Mouse (Mus musculus) CH12.LX (cell line): ENCODE data around the gene Iqschfp. TPM values are rescaled to one million over a fixed set of nuclear protein-coding genes. Genes with fewer than 3 reads are reported as not detected.

Source experiments
- DNase-seq: peaks from one replicate; pipeline ENCODE4 v3.0.0-alpha.2; 2013; ENCODE audit errors: extremely low read depth
- H3K27ac ChIP-seq: 2 replicates; pipeline ENCODE4 v1.5.1; 2012; ENCODE audit warnings: low read depth, mild to moderate bottlenecking, control low read depth, moderate library complexity; ENCODE audit not compliant: insufficient read depth
- H3K27me3 ChIP-seq: replicated peaks from 2 replicates; pipeline ENCODE3; 2012; ENCODE audit warnings: inconsistent platforms
- H3K36me3 ChIP-seq, 2 experiments: replicated peaks in 1 of 2; 2 replicates each; pipeline versions ENCODE3 to v1.6.1; 2012; ENCODE audit warnings: inconsistent platforms in 1 of 2, low read length in 1 of 2, mild to moderate bottlenecking in 1 of 2, mixed read lengths in 1 of 2, moderate library complexity in 1 of 2; ENCODE audit not compliant: control insufficient read depth in 1 of 2, insufficient read depth in 1 of 2
- H3K4me1 ChIP-seq, 2 experiments: 2 replicates each; pipeline ENCODE4 v1.6.1; 2012; ENCODE audit warnings: inconsistent platforms in 1 of 2, moderate library complexity in 1 of 2; ENCODE audit not compliant: insufficient read depth in 2 of 2, control insufficient read depth in 1 of 2
- H3K4me2 ChIP-seq: 2 replicates; pipeline ENCODE4 v1.6.1; 2012; ENCODE audit warnings: low read depth, mild to moderate bottlenecking, control low read depth; ENCODE audit not compliant: poor library complexity, insufficient read depth, severe bottlenecking
- H3K4me3 ChIP-seq, 3 experiments: fragments of 150-350 bp in 1 of 3; sonication (generic) in 1 of 3; replicated peaks in 1 of 3; 2 replicates each; pipeline versions ENCODE3 to v1.5.1; 2011 to 2012; ENCODE audit warnings: low read depth in 2 of 3, low read length in 2 of 3, mild to moderate bottlenecking in 2 of 3, moderate library complexity in 2 of 3, control low read depth in 1 of 3, improper control_type of control experiment in 1 of 3, inconsistent platforms in 1 of 3, mixed read lengths in 1 of 3; ENCODE audit not compliant: poor library complexity in 1 of 3
- H3K79me2 ChIP-seq: replicated peaks from 2 replicates; pipeline ENCODE4 v1.6.1; 2012; ENCODE audit warnings: mild to moderate bottlenecking, moderate library complexity; ENCODE audit not compliant: control insufficient read depth, poor library complexity, insufficient read depth, severe bottlenecking; ENCODE audit errors: extremely low read depth
- H3K9ac ChIP-seq: 2 replicates; pipeline ENCODE4 v1.6.1; 2012; ENCODE audit warnings: low read depth, mild to moderate bottlenecking, control low read depth, moderate library complexity; ENCODE audit not compliant: insufficient read depth
- H3K9me3 ChIP-seq: replicated peaks from 2 replicates; pipeline ENCODE3; 2012; ENCODE audit warnings: low read length, inconsistent platforms, mixed read lengths
- CTCF ChIP-seq, 2 experiments: IDR thresholded peaks in 1 of 2; conservative IDR thresholded peaks in 1 of 2; 2 replicates each; pipeline ENCODE4 v1.5.1; 2011 to 2012; ENCODE audit warnings: low read depth in 2 of 2, low read length in 2 of 2, improper control_type of control experiment in 1 of 2, inconsistent platforms in 1 of 2, mild to moderate bottlenecking in 1 of 2, moderate library complexity in 1 of 2
- EP300 ChIP-seq: IDR thresholded peaks from 2 replicates; pipeline ENCODE4 v1.6.1; 2011; ENCODE audit warnings: low read length, improper control_type of control experiment
- HCFC1 ChIP-seq: IDR thresholded peaks from 2 replicates; pipeline ENCODE4 v1.6.1; 2012; ENCODE audit warnings: low read depth, mild to moderate bottlenecking, inconsistent platforms, low read length, improper control_type of control experiment
- MAFK ChIP-seq: IDR thresholded peaks from 2 replicates; pipeline ENCODE4 v1.6.1; 2011; ENCODE audit warnings: low read length, improper control_type of control experiment; ENCODE audit not compliant: insufficient replicate concordance
- MAZ ChIP-seq: IDR thresholded peaks from 2 replicates; pipeline ENCODE4 v1.6.1; 2012; ENCODE audit warnings: low read depth, mild to moderate bottlenecking, inconsistent platforms, low read length, improper control_type of control experiment, moderate library complexity
- MEF2A ChIP-seq: IDR thresholded peaks from 2 replicates; pipeline ENCODE4 v1.6.1; 2014; ENCODE audit warnings: low read depth, mild to moderate bottlenecking, inconsistent platforms, low read length, improper control_type of control experiment, borderline replicate concordance
- MXI1 ChIP-seq: IDR thresholded peaks from 2 replicates; pipeline ENCODE4 v1.6.1; 2011; ENCODE audit warnings: mild to moderate bottlenecking, low read depth, low read length, improper control_type of control experiment
- MYC ChIP-seq: IDR thresholded peaks from 2 replicates; pipeline ENCODE4 v1.6.1; 2011; ENCODE audit warnings: low read depth, mild to moderate bottlenecking, improper control_type of control experiment, low read length
- NRF1 ChIP-seq: IDR thresholded peaks from 2 replicates; pipeline ENCODE4 v1.6.1; 2014; ENCODE audit warnings: low read depth, mild to moderate bottlenecking, inconsistent platforms, low read length, improper control_type of control experiment, moderate library complexity
- PAX5 ChIP-seq: IDR thresholded peaks from 2 replicates; pipeline ENCODE4 v1.6.1; 2012; ENCODE audit warnings: low read length, inconsistent platforms, mixed read lengths
- POLR2A ChIP-seq: IDR thresholded peaks from 2 replicates; pipeline ENCODE4 v1.6.1; 2011; ENCODE audit warnings: low read depth, mild to moderate bottlenecking, improper control_type of control experiment, low read length
- POLR2AphosphoS2 ChIP-seq: IDR thresholded peaks from 2 replicates; pipeline ENCODE4 v1.6.1; 2011; ENCODE audit warnings: low read depth, low read length, improper control_type of control experiment
- SIN3A ChIP-seq: IDR thresholded peaks from 2 replicates; pipeline ENCODE4 v1.6.1; 2012; ENCODE audit warnings: low read length, improper control_type of control experiment, inconsistent platforms
- TCF12 ChIP-seq: IDR thresholded peaks from 2 replicates; pipeline ENCODE4 v1.6.1; 2014; ENCODE audit warnings: low read depth, mild to moderate bottlenecking, inconsistent platforms, low read length, improper control_type of control experiment
- ZC3H11A ChIP-seq: IDR thresholded peaks from 2 replicates; pipeline ENCODE4 v1.6.1; 2012; ENCODE audit warnings: low read depth, mild to moderate bottlenecking, inconsistent platforms, low read length, improper control_type of control experiment
- ZNF384 ChIP-seq: IDR thresholded peaks from 2 replicates; pipeline ENCODE4 v1.6.1; 2012; ENCODE audit warnings: low read depth, low read length, improper control_type of control experiment, inconsistent platforms
- dilution Hi-C: fragments of 300-500 bp; cut with MboI; formaldehyde crosslinking; loops from 2 replicates; pipeline ENCODE4 v1.14.3; 2020; ENCODE audit warnings: low sequenced_read_pairs; ENCODE audit not compliant: extremely low pct_unique_long_range_greater_than_20kb, extremely low pct_ligation_motif_present
- in situ Hi-C: fragments of 300-500 bp; cut with MboI; formaldehyde crosslinking; loops from 3 replicates; pipeline ENCODE4 v1.14.3; 2019; ENCODE audit warnings: low sequenced_read_pairs, low pct_ligation_motif_present, low pct_unique_long_range_greater_than_20kb, mixed read lengths
- polyA plus RNA-seq: library from polyadenylated mRNA; unstranded; fragments of >175 nt; gene quantifications from 2 replicates; pipeline ENCODE4 v1.2.1, GENCODE M21; 2012; ENCODE audit warnings: low read depth; ENCODE audit not compliant: insufficient read length
- total RNA-seq, 2 experiments: library from RNA; depleted of rRNA; stranded (reverse); fragments of 300-350 nt in 1 of 2; fragments of >200 nt in 1 of 2; gene quantifications; 2 replicates each; pipeline ENCODE4 v1.2.3; 2012 to 2014

Iqschfp gene
- total and polyA plus RNA-seq, 3 experiments: 0.13 to 0.25 TPM; not detected in 1

DNA sequence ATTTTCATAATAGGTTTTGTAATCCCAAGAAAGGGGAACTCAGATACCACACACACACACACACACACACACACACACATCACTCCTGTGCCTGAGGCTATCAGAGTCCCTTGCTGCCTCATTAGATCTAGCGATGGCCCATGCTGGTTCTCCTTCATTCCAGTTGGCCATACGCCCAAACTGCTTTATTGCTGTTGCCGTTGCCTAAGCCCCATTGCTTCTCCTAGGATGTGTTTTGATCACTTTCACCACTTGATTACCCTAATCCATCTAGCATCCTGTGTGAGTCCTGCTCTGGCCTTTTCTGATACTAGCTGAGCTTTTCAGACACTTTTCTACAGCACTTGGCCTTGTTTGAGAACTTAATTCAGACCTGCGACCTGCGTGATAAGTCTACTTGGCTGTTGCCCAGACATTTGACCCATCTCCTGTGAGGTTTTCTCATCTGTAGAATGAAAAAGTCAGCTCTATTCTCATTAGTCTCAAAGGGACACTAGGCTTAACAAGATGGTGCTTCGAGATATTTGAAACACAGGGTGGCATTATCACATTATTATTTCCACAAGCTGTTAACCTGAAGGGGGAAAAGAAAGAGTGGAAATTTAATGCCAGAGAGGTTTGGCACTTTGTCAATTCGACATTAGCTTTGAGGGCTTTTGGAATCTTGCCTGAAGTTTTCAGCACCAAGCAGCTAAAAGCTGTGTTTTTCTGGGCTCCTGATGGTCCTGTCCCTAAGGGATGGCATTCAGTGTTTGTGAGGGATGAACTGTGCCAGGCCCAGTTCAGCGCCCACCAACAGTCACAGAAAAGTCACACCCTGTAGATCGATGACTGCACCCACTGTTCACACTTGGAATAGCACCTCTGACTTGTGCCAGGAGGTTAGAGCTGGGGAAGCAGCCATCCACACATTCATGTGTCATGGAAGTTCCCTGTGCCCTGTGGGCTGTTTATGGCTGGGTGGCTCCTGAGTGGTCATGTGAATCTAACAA, 179.7 kb downstream of the Iqschfp start:
- Histone ChIP-seq H3K27me3 (no peaks in the 10 kb centered on the region), H3K4me3 (no peak overlapping the region), H3K36me3 (no peaks in the 10 kb centered on the region), H3K4me1 (peaks cover 0 to 3% of the 10 kb centered on the region in 2 experiments; a peak in 1 of 4 replicates), H3K9me3 (no peaks in the 10 kb centered on the region), H3K27ac (no peak overlapping the region), H3K4me2 (no peak overlapping the region), H3K79me2 (no peaks in the 10 kb centered on the region), H3K9ac (no peak overlapping the region)
- in situ Hi-C loops: loop anchor here (25.0 kb wide), 1 partner anchor 641 kb away; no protein-coding TSS in a partner anchor
- no peak for DNase-seq
- dilution Hi-C loops: no loop called here
- TF ChIP-seq HCFC1: no peak
- no peak for TF ChIP-seq PAX5
- TF ChIP-seq NRF1: no peak
- no peak for TF ChIP-seq MAZ
- TF ChIP-seq ZNF384: no peak
- TF ChIP-seq MEF2A: no peak
- TF ChIP-seq ZC3H11A: no peak
- no peak for TF ChIP-seq MAFK
- TF ChIP-seq EP300: no peak
- TF ChIP-seq POLR2AphosphoS2: no peak
- TF ChIP-seq SIN3A: no peak
- TF ChIP-seq TCF12: no peak

DNA sequence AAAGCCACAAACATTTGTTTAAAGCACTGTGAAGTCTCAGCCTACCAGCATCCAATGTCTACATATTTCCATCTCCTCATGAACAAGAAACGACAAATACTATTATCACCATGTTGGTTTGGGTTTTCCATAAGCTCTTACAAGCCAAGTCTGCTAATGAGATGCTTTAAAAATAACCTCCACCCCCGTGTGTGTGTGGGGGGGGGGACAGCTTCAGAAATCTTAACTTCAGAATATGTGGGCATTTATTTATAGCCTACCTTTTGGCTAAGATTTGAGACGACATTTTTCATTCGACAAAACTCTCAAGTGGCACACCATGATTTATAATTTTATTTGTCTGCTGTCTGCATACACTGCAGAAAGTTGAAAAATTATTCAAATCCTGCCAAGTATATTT, 185.4 kb downstream of the Iqschfp start:
- Histone ChIP-seq H3K9me3 (no peaks in the 10 kb centered on the region), H3K27ac (no peak overlapping the region), H3K27me3 (no peaks in the 10 kb centered on the region), H3K79me2 (no peaks in the 10 kb centered on the region), H3K4me3 (no peak overlapping the region), H3K9ac (no peak overlapping the region), H3K4me2 (no peak overlapping the region), H3K36me3 (no peaks in the 10 kb centered on the region), H3K4me1 (no peaks in the 10 kb centered on the region)
- in situ Hi-C loops: no loop called here
- TF ChIP-seq POLR2A: no peak
- no peak for TF ChIP-seq MYC
- TF ChIP-seq HCFC1: no peak
- no peak for TF ChIP-seq CTCF (conservative IDR thresholded peaks at IDR 0.05 in 1 of 2, IDR thresholded peaks at IDR 0.05 in 1 of 2; ENCODE audit: low read depth in 2 of 2, low read length in 2 of 2)
- no peak for TF ChIP-seq MXI1
- no peak for TF ChIP-seq ZNF384
- TF ChIP-seq NRF1: no peak
- no peak for TF ChIP-seq MAZ
- no peak for TF ChIP-seq SIN3A
- dilution Hi-C loops: no loop called here
- DNase-seq: no peak
